Mouse (Mus musculus) CH12.LX (cell line): Measurements from ENCODE around the gene Hunk. TPM values are rescaled to one million over a fixed set of nuclear protein-coding genes. Genes with fewer than 3 reads are reported as not detected.

Experiments used
- DNase-seq: peaks from one replicate; pipeline ENCODE4 v3.0.0-alpha.2; 2013; ENCODE audit errors: extremely low read depth
- H3K27ac ChIP-seq: 2 replicates; pipeline ENCODE4 v1.5.1; 2012; ENCODE audit warnings: low read depth, mild to moderate bottlenecking, control low read depth, moderate library complexity; ENCODE audit not compliant: insufficient read depth
- H3K27me3 ChIP-seq: replicated peaks from 2 replicates; pipeline ENCODE3; 2012; ENCODE audit warnings: inconsistent platforms
- H3K36me3 ChIP-seq, 2 experiments: replicated peaks in 1 of 2; 2 replicates each; pipeline versions ENCODE3 to v1.6.1; 2012; ENCODE audit warnings: inconsistent platforms in 1 of 2, low read length in 1 of 2, mild to moderate bottlenecking in 1 of 2, mixed read lengths in 1 of 2, moderate library complexity in 1 of 2; ENCODE audit not compliant: control insufficient read depth in 1 of 2, insufficient read depth in 1 of 2
- H3K4me1 ChIP-seq, 2 experiments: 2 replicates each; pipeline ENCODE4 v1.6.1; 2012; ENCODE audit warnings: inconsistent platforms in 1 of 2, moderate library complexity in 1 of 2; ENCODE audit not compliant: insufficient read depth in 2 of 2, control insufficient read depth in 1 of 2
- H3K4me2 ChIP-seq: 2 replicates; pipeline ENCODE4 v1.6.1; 2012; ENCODE audit warnings: low read depth, mild to moderate bottlenecking, control low read depth; ENCODE audit not compliant: poor library complexity, insufficient read depth, severe bottlenecking
- H3K4me3 ChIP-seq, 3 experiments: fragments of 150-350 bp in 1 of 3; sonication (generic) in 1 of 3; replicated peaks in 1 of 3; 2 replicates each; pipeline versions ENCODE3 to v1.5.1; 2011 to 2012; ENCODE audit warnings: low read depth in 2 of 3, low read length in 2 of 3, mild to moderate bottlenecking in 2 of 3, moderate library complexity in 2 of 3, control low read depth in 1 of 3, improper control_type of control experiment in 1 of 3, inconsistent platforms in 1 of 3, mixed read lengths in 1 of 3; ENCODE audit not compliant: poor library complexity in 1 of 3
- H3K79me2 ChIP-seq: replicated peaks from 2 replicates; pipeline ENCODE4 v1.6.1; 2012; ENCODE audit warnings: mild to moderate bottlenecking, moderate library complexity; ENCODE audit not compliant: control insufficient read depth, poor library complexity, insufficient read depth, severe bottlenecking; ENCODE audit errors: extremely low read depth
- H3K9ac ChIP-seq: 2 replicates; pipeline ENCODE4 v1.6.1; 2012; ENCODE audit warnings: low read depth, mild to moderate bottlenecking, control low read depth, moderate library complexity; ENCODE audit not compliant: insufficient read depth
- H3K9me3 ChIP-seq: replicated peaks from 2 replicates; pipeline ENCODE3; 2012; ENCODE audit warnings: low read length, inconsistent platforms, mixed read lengths
- CTCF ChIP-seq, 2 experiments: IDR thresholded peaks in 1 of 2; conservative IDR thresholded peaks in 1 of 2; 2 replicates each; pipeline ENCODE4 v1.5.1; 2011 to 2012; ENCODE audit warnings: low read depth in 2 of 2, low read length in 2 of 2, improper control_type of control experiment in 1 of 2, inconsistent platforms in 1 of 2, mild to moderate bottlenecking in 1 of 2, moderate library complexity in 1 of 2
- ELF1 ChIP-seq: IDR thresholded peaks from 2 replicates; pipeline ENCODE4 v1.6.1; 2014; ENCODE audit warnings: low read depth, mild to moderate bottlenecking, inconsistent platforms, low read length, improper control_type of control experiment
- EP300 ChIP-seq: IDR thresholded peaks from 2 replicates; pipeline ENCODE4 v1.6.1; 2011; ENCODE audit warnings: low read length, improper control_type of control experiment
- ETS1 ChIP-seq: conservative IDR thresholded peaks from 2 replicates; pipeline ENCODE4 v1.6.1; 2012; ENCODE audit warnings: low read depth, mild to moderate bottlenecking, inconsistent platforms, low read length, improper control_type of control experiment, moderate library complexity
- HCFC1 ChIP-seq: IDR thresholded peaks from 2 replicates; pipeline ENCODE4 v1.6.1; 2012; ENCODE audit warnings: low read depth, mild to moderate bottlenecking, inconsistent platforms, low read length, improper control_type of control experiment
- JUN ChIP-seq: IDR thresholded peaks from 2 replicates; pipeline ENCODE4 v1.6.1; 2011; ENCODE audit warnings: low read depth, mild to moderate bottlenecking, low read length, improper control_type of control experiment, moderate library complexity; ENCODE audit not compliant: insufficient read depth
- MYC ChIP-seq: IDR thresholded peaks from 2 replicates; pipeline ENCODE4 v1.6.1; 2011; ENCODE audit warnings: low read depth, mild to moderate bottlenecking, improper control_type of control experiment, low read length
- NRF1 ChIP-seq: IDR thresholded peaks from 2 replicates; pipeline ENCODE4 v1.6.1; 2014; ENCODE audit warnings: low read depth, mild to moderate bottlenecking, inconsistent platforms, low read length, improper control_type of control experiment, moderate library complexity
- PAX5 ChIP-seq: IDR thresholded peaks from 2 replicates; pipeline ENCODE4 v1.6.1; 2012; ENCODE audit warnings: low read length, inconsistent platforms, mixed read lengths
- POLR2A ChIP-seq: IDR thresholded peaks from 2 replicates; pipeline ENCODE4 v1.6.1; 2011; ENCODE audit warnings: low read depth, mild to moderate bottlenecking, improper control_type of control experiment, low read length
- RCOR1 ChIP-seq: conservative IDR thresholded peaks from 2 replicates; pipeline ENCODE4 v1.6.1; 2012; ENCODE audit warnings: low read depth, mild to moderate bottlenecking, inconsistent platforms, low read length, improper control_type of control experiment
- SMC3 ChIP-seq: IDR thresholded peaks from 2 replicates; pipeline ENCODE4 v1.6.1; 2011; ENCODE audit warnings: low read depth, low read length, improper control_type of control experiment
- UBTF ChIP-seq: IDR thresholded peaks from 2 replicates; pipeline ENCODE4 v1.6.1; 2012; ENCODE audit warnings: low read depth, mild to moderate bottlenecking, inconsistent platforms, low read length, improper control_type of control experiment, moderate library complexity
- USF2 ChIP-seq: conservative IDR thresholded peaks from 2 replicates; pipeline ENCODE4 v1.6.1; 2011; ENCODE audit warnings: low read depth, low read length, improper control_type of control experiment
- ZC3H11A ChIP-seq: IDR thresholded peaks from 2 replicates; pipeline ENCODE4 v1.6.1; 2012; ENCODE audit warnings: low read depth, mild to moderate bottlenecking, inconsistent platforms, low read length, improper control_type of control experiment
- ZKSCAN1 ChIP-seq: IDR thresholded peaks from 2 replicates; pipeline ENCODE4 v1.6.1; 2012; ENCODE audit warnings: low read depth, inconsistent platforms, low read length, improper control_type of control experiment, borderline replicate concordance
- ZNF384 ChIP-seq: IDR thresholded peaks from 2 replicates; pipeline ENCODE4 v1.6.1; 2012; ENCODE audit warnings: low read depth, low read length, improper control_type of control experiment, inconsistent platforms
- dilution Hi-C: fragments of 300-500 bp; cut with MboI; formaldehyde crosslinking; loops from 2 replicates; pipeline ENCODE4 v1.14.3; 2020; ENCODE audit warnings: low sequenced_read_pairs; ENCODE audit not compliant: extremely low pct_unique_long_range_greater_than_20kb, extremely low pct_ligation_motif_present
- in situ Hi-C: fragments of 300-500 bp; cut with MboI; formaldehyde crosslinking; loops from 3 replicates; pipeline ENCODE4 v1.14.3; 2019; ENCODE audit warnings: low sequenced_read_pairs, low pct_ligation_motif_present, low pct_unique_long_range_greater_than_20kb, mixed read lengths
- polyA plus RNA-seq: library from polyadenylated mRNA; unstranded; fragments of >175 nt; gene quantifications from 2 replicates; pipeline ENCODE4 v1.2.1, GENCODE M21; 2012; ENCODE audit warnings: low read depth; ENCODE audit not compliant: insufficient read length
- total RNA-seq, 2 experiments: library from RNA; depleted of rRNA; stranded (reverse); fragments of 300-350 nt in 1 of 2; fragments of >200 nt in 1 of 2; gene quantifications; 2 replicates each; pipeline ENCODE4 v1.2.3; 2012 to 2014

Gene Hunk
- total and polyA plus RNA-seq, 3 experiments = not detected

DNA sequence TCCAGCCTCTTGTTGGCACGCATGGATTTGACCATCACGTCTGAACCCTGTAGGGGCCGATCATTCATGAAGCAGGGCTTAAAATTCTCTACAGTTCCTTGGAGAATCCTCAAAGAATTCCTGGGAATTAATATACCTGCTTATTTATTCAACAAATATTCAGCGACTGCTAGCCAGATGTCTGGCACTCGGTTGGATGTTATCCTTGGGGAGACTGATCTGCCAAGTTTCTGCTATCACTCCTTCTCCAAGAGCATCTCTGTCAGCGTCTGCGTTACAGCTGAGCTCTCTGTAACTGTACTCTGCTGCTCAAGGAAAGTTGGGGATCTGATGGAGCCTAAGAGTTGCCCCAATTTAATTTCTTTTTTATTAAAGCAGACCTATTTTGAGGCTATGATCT lies 25.5 kb upstream of the Hunk start:
- no peak for DNase-seq
- H3K27me3 ChIP-seq = peaks cover 54% of the 10 kb centered on the region
- H3K4me2 ChIP-seq = no peak overlapping the region
- H3K4me3 ChIP-seq = no peak overlapping the region
- dilution Hi-C loops = no loop called here
- H3K9me3 ChIP-seq = no peaks in the 10 kb centered on the region
- in situ Hi-C loops = no loop called here
- no peak for TF ChIP-seq ETS1
- TF ChIP-seq MYC = no peak
- no peak for TF ChIP-seq PAX5
- no peak for TF ChIP-seq SMC3
- TF ChIP-seq CTCF (conservative IDR thresholded peaks at IDR 0.05 in 1 of 2, IDR thresholded peaks at IDR 0.05 in 1 of 2; ENCODE audit: low read depth in 2 of 2, low read length in 2 of 2) = no peak
- TF ChIP-seq UBTF = no peak
- no peak for TF ChIP-seq ZNF384
- TF ChIP-seq POLR2A = no peak
- TF ChIP-seq JUN = no peak
- TF ChIP-seq ZKSCAN1 = no peak
- no peak for TF ChIP-seq NRF1
- H3K27ac ChIP-seq = no peak overlapping the region
- H3K4me1 ChIP-seq = peaks cover 0 to 3% of the 10 kb centered on the region in 2 experiments; a peak in 1 of 4 replicates
- H3K79me2 ChIP-seq = no peaks in the 10 kb centered on the region
- H3K36me3 ChIP-seq = no peaks in the 10 kb centered on the region
- no peak overlapping the region for H3K9ac ChIP-seq

DNA sequence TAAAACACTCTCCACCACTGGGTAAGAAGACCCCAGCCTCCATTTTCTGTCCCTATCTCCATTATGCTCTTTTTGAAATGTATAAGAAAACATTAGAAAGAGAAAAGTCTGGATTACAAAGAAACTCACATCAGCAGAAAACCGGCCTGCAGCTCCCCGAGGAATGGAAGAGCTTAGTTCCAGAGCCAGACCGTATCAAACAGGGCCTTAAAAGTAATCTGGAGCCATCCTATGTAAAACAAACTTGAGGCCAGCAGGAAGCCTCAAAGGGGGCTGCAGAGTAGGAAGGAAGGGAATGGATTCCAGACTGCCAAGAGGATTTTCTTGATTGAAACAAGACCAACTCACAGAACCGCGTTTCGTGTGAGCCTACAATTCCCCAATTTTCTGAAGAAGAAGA lies 22.9 kb upstream of the Hunk start:
- Histone ChIP-seq H3K4me3 (no peak overlapping the region), H3K79me2 (no peaks in the 10 kb centered on the region), H3K9me3 (peaks cover 7% of the 10 kb centered on the region), H3K36me3 (no peaks in the 10 kb centered on the region), H3K9ac (no peak overlapping the region), H3K4me2 (no peak overlapping the region), H3K27me3 (peaks cover 48% of the 10 kb centered on the region), H3K27ac (no peak overlapping the region), H3K4me1 (no peaks in the 10 kb centered on the region)
- DNase-seq = no peak
- in situ Hi-C loops = no loop called here
- dilution Hi-C loops = no loop called here
- TF ChIP-seq MYC (no peak), ZC3H11A (no peak), USF2 (no peak), RCOR1 (no peak), HCFC1 (no peak), ETS1 (no peak), ELF1 (no peak), EP300 (no peak)
